Mouse (Mus musculus): ENCODE measurements around the gene Nalcn.
"Not testable (repeated sequence)": the region's sequence is repeated elsewhere in the genome, so short reads cannot be mapped to it uniquely, and the experiment has no call there.

Nalcn gene

GRCm38 (mm10) chr14:123626501-123627179, at the start of gene Nalcn:
Nalcn (minus strand) TSS chr14:123627144.
- peak; percentile 21 to 59 for DNase-seq (ENCODE audit: low spot score in 2 of 2)

DNA sequence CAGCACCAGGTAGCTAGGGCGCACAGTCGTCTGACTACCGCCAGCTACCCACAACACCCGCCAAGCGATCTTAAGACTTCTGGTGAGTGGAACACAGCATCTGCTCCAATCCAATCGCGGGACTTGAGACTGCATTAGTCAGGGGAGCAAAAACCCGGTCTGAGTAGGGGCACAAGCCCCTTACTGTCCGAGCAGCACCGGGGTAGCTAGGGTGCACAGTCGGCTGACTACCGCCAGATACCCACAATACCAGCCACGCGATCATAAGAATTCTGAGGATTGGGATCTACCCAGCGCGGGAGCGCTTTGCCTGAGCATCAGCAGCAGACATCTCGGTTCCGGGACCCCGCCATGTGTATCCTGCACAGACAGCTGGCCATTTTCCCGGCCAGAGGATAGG, 44.1 kb upstream of the Nalcn start:
- DNase-seq (ENCODE audit: low spot score in 2 of 2) = not testable (repeated sequence)

- no peak for DNase-seq (ENCODE audit: low spot score in 2 of 2)
These were observed 37.5 kb upstream of the Nalcn start for GRCm38 (mm10) chr14:123664451-123664850.

GRCm38 (mm10) chr14:123663206-123663605, 36.3 kb upstream of the Nalcn start:
- no peak for DNase-seq (ENCODE audit: low spot score in 2 of 2)

DNA sequence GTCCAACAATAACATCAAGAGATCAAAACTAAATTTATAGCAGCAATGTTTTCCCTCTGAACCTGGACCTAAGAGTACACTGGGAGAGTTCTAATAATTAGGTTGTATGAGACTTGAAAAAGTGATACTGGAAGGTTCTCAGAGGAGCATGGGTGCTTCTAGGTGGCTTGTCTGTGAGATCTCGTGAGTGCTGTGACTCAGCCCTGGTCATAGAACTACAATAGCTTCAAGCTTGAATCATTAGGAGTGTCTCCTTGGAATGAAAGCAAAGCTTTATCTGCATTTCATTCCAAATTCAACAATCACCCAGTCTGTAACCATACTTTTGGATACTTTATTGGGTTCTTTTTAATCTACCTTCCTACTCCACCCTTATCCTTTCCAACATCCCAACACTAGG, 35.4 kb upstream of the Nalcn start:
- DNase-seq (ENCODE audit: low spot score in 2 of 2) = no peak

DNA sequence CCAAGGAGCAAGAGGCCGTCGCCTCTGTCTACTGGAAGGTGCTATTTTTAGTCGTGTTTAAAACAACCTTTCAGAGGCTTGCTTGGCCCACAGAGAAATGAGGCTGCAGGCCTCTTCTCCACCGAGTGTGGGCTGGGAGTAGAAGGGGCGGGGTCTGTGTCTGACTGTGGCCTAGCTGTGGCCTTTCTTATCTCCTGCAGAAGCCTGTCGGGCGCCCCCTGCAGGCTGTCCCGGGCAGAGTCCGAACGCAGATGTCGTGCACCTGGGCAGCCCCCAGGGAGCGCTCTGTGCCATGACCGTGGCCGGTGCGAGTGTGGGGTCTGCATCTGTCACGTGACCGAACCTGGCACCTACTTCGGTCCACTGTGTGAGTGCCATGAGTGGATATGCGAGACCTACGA, 34.1 kb upstream of the Nalcn start:
- peak; percentile 17 to 39 for DNase-seq (ENCODE audit: low spot score in 2 of 2)

GRCm38 (mm10) chr14:123659921-123660385, 33.0 kb upstream of the Nalcn start, which contains the start of gene Itgbl1:
Itgbl1 (plus strand) TSS chr14:123659971.
- DNase-seq (ENCODE audit: low spot score in 2 of 2) = peak; percentile 18 to 19

DNA sequence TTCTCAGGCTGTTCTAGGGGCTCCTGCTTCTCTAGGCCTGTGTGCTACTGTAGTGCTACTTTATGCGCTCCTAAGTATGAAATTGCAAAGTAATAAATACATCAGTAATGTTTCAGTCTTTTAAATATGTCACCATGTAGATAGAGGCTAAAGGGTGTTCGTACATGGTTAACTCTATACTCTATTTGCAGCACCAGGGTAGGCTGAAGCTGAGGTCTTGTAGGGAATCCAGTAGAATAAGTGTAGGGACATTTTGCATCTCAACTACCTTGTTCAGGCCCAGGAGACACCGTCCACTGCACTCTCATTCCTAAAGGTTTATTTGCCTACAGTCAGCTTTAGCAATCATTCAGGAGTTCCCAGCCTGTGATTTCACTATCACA, 227 bp upstream of the Nalcn start:
- no peak for DNase-seq (ENCODE audit: low spot score in 2 of 2)

DNA sequence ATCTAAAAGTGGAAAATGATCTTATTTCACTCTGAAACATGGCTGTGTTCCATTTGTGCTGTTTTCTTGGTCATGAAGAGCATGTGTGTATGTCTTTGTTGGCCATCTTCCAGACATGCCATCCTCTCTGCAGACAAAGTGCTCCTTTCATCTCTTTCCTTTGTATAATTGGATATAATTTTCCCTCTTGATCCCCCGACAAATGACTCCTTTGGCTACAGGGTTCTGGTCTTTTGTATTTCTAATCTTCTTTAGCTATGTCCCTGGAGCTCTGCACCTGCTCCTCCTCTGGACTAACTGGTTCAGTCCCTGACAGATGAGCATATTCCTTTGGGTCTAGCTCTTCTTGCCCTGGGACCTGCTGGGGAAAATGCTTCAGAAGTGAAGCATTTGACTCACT, 4.0 kb downstream of the Nalcn start:
- no peak for DNase-seq (ENCODE audit: low spot score in 2 of 2)

DNA sequence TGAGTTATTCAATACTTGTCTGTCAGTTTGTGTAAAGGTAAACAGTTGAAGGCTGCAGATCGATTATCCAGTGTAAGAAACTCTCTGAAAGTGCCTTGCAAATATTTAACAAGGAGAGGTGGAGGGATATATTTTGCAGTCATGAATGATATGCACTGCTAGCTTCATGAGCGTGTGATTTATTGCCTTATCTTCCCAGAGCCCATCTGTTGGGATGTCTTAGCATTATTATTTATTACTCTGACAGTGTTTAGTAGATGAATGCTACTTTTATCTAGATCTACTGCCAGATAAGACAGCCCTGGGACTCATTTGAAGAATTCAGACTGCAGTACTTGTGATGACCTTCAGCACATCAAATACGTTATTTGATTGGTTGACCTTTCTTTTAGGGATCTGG, 31.7 kb downstream of the Nalcn start:
- no peak for DNase-seq (ENCODE audit: low spot score in 2 of 2)

DNA sequence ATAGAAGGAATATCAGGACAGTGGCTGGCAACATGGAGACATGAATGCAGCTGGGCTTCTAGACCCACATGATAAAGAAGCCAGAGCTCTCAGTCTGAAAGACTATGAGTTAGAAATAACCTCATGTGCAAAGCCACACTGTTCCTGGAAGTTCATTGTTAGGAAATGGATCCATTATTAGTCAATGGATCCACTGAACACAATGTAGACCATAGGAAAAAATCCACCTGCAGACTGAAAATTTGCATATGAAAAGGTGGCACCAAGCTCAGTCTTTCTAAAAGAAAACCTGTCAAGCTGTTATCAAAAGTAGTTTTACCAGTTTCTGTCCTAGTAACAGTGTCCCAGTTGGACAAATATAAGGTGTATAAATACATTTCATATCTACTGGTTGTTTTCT, 39.5 kb downstream of the Nalcn start:
- no peak for DNase-seq (ENCODE audit: low spot score in 2 of 2)

DNA sequence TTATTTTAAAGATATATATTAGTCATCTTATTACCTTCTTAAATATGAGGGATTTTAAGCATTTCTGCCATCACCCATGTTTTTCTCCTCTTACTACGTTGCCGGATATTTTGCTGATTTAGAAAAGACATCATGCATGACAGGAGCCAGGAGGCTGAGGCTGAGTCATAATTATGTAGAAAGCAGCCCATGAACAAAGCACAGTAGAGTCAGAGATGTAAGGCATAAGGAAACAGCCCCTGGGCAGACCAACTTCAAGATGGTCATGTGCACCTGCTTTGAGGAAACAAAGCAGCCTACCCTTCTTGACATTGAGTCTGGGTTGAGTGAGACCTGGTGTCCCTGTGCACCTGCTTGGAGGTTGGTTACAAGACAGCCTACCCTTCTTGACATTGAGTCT, 44.5 kb downstream of the Nalcn start:
- no peak for DNase-seq (ENCODE audit: low spot score in 2 of 2)

- no peak for DNase-seq (ENCODE audit: low spot score in 2 of 2)
These were observed 51.6 kb downstream of the Nalcn start for GRCm38 (mm10) chr14:123575356-123575755.

DNA sequence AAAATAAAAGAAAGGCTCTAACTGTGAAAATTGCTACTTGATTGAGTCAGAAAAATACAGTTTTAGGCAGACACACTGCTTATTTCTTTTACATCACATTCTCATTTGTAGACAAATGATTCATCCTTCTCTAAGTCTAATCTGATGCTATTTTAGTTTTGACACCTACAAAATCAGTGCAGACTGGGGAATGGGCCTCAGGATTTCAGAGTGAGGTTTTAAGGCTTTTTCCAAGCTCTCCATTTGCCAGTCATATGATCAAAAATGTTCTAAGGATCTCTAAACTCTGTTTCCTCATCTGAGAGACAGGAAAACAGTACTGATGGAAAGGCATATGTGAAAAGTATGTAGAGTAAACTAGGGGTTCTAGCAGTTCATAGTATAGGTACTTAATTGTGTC, 52.0 kb downstream of the Nalcn start:
- no peak for DNase-seq (ENCODE audit: low spot score in 2 of 2)

DNA sequence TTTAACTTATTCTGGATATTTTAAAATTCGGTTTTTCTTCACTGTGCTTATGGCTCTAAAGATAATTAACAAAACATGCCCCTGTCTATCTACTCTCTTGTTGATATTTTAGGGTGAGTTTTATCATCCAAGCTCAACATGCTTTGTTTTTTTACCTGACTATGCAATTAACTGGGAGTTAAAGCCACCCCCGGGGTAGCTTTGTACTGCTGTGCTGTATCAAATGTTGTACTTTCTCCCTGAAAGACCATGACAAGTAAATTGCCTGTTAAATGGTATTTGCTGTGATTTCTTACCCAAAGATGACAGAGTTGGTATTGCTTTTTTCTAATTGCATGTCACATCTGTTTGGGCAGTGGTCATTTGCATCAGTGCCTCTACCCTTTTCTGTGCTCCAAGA, 60.3 kb downstream of the Nalcn start:
- no peak for DNase-seq (ENCODE audit: low spot score in 2 of 2)

DNA sequence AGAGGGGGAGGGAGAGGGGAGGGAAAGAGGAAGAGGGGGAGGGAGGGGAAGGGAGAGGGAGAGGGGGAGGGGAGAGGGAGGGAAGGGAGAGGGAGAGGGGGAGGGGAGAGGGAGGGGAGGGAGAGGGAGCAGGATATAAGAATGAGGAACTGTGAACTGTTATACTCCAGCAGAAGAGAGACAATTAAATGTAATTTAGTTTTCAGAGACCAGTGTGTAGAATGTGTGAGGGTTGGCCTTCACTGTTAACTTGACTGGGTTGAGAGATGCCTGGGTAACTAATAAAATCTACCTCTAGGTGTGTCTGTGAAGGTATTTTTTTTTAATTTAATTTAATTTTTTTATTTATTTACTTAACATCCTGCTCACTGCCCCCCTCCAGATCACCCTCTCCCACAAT, 71.4 kb downstream of the Nalcn start:
- no peak for DNase-seq (ENCODE audit: low spot score in 2 of 2)

GRCm38 (mm10) chr14:123554936-123555335, 72.0 kb downstream of the Nalcn start:
- DNase-seq (ENCODE audit: low spot score in 2 of 2) = no peak

GRCm38 (mm10) chr14:123542362-123542761, 84.6 kb downstream of the Nalcn start:
- DNase-seq (ENCODE audit: low spot score in 2 of 2) = no peak

DNA sequence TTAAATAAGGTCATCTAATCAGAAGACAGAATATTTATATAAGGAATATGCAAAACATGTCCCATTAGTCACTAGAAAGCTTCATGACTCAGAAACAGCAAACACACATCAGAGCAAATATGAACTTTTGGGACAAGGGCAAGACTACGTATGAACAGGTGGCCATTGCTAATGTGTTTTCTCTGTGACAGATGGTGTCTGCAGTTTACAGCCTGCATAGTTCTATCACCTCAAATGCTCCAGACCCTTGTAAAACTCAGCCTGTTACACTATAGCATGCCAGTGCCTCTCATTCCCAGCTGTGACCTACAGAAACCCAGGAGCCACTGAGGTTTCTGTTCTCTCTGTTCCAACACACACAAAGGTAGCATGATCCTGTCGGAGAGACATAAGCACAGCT, 91.3 kb downstream of the Nalcn start:
- DNase-seq (ENCODE audit: low spot score in 2 of 2) = no peak

- no peak for DNase-seq (ENCODE audit: low spot score in 2 of 2)
These were observed 93.9 kb downstream of the Nalcn start for GRCm38 (mm10) chr14:123533000-123533399.

- DNase-seq (ENCODE audit: low spot score in 2 of 2) = no peak
These were observed 95.7 kb downstream of the Nalcn start for GRCm38 (mm10) chr14:123531271-123531670.

DNA sequence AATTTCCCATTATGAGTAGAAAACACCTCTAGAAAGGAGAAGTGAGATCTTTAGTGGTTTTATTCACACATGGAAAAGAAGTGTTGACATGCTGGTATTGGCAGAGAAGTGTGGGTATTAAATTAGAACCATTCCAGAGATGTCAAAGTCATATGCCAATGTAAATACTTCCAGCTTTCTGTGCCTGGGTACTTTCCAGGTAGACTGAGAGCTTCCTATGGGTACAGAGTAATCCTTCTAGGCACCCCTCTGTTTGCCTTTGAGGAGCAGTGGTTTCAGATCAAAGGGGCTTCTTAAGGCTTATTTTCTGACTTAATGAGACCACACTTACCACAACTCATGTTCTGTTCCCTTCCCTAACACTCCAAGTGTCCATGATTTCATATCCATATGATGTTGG, 97.8 kb downstream of the Nalcn start:
- no peak for DNase-seq (ENCODE audit: low spot score in 2 of 2)

DNA sequence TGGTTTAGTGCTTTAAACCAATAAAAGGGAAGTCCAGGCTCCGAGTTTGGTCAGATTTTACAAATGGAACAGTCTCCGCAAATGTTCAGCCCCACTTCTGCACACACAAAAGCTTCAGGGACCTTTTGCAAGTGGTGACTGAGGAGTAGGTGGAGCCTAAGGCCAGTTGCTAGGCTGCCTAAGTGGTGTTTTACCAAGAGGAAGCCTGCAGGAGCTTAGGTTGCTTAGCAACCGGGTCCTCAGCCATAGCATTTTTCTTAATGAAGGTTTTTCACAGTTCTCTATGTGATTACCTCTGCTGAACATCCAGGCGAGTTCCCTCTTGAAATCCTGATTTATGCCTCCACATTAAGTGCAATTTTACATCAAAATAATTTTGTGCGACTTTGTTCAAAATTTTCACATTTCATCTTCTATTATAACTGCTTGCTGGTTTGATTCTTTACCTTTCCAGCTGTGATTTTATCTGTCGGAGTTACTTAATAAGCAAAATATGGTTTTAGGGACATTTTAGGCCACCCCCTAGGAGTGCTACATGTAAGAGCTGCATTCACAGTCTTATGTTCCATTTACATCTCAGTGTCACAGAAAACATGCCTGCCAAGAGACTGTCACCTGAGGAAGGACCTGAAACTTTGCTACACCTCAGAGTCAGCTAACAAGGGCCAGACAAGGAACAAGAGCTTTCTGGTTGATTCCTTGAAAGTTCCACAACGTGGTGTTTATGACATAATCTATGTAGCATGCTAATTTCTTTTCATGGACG, 113.4 kb downstream of the Nalcn start:
- peak; percentile 57 to 69 for DNase-seq (ENCODE audit: low spot score in 2 of 2)

All from frontal cortex, postnatal 10 days (tissue).